Mouse (Mus musculus) cerebellum, adult (tissue): ENCODE measurements around the gene Bbox1.

ENCODE experiments used
- ATAC-seq: cut with Nextera tagmentation; 2 replicates; pipeline ENCODE4 v1.9.2; 2017; ENCODE audit warnings: mild to moderate bottlenecking, moderate library complexity, mixed read lengths; ENCODE audit not compliant: insufficient number of reproducible peaks, low FRiP score, low TSS enrichment

Gene Bbox1

GRCm38 (mm10) chr2:110314509-110315155, at the start of gene Bbox1:
Bbox1 (minus strand) TSS chr2:110314560.
- ATAC-seq = peak; percentile 40

DNA sequence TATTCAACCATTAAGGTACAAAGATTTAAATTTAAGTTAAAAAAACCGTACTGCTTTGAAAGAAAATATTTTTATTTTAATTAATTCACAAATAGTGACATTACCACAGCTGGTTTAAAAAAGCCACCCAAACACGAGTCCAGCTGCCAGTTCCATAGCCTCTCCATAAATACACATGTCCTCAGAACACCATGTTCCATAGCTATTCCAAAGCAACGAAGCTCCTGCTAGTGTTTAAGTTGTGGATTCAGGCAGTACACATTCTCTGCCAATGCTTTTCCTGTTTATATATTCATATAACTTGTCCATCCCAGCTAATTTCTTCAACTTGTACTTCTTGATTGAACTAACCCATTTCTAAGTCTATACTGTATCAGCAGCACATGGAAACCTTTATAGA, 49.5 kb upstream of the Bbox1 start:
- ATAC-seq = no peak

DNA sequence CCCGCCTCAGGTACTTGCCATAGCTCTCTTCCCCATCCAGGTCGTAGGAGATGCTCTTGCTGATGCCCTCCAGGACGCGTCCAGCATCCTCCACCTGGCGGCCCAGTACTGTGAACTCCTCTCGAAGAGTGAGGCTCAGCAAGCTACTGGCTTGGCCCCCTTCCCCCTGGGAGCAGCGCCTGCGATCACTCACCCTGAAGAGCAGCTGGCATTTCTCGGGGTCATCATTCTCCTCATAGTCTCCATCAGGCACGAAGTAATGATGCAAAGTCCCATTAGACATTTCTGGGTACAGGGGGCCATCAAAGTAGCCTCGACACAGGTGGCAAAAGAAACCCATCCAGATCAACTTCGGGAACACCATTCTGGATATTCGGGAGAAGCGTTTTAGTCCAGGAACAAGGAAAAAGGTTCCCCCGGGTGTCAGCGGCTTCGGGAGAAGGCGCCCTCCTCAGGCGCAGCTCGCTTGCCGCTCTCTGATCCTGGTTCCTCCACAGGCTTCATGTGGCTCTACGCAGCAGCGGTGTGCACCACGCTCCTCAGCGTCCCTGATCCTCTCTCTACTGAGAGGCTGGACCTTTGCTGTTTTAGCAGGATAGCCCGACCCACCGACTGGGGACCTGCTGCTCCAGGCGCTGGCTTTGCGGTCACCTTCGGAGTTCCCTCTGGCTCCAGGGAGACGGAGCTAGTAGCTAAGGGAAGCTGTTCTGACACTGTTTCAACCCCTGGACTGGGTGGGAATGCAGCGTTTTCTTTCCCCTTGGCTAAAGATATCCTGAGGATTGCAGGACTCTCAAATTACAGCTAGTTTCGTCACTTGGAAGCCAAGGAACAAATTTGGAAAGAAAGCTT, 48.3 kb upstream of the Bbox1 start, which contains the start of gene Fibin:
Fibin (minus strand) TSS at position 752 of the 852 bp plus-strand sequence.
- ATAC-seq = peak; percentile 52; the same call in 1 of the 2 replicates

DNA sequence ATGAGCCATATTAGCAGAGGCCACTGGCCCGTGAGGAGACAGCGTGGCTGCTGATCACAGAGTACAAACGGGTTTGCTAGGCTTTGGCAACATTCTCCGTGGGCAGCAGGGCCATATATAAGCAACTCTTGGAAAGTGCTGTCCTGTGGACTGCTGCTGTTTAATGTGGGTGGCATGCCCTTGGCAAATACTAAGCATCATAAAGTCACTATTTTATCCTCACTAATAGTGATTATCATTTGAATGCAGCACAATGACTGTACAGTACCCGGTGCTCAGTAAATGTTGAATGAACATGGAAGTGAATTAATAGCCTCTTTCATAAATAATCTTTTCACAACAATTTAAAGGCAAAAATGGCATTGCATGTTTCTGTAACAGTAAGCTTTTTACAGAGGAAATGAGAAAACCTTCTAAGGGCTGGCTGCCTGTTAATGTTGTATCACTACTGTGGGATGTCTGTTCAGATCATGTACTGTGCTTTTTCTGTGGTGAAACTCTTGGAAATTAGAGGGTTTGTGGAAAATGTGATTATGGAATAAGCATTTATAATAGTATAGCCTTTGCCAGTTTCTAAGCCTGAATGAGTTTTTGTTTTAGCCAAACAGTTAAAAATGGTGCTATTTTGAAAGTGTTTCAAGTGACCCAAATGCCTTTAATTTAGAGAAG, 39.1 kb upstream of the Bbox1 start:
- no peak for ATAC-seq

- ATAC-seq = no peak
Measured at GRCm38 (mm10) chr2:110351843-110352251, 37.5 kb upstream of the Bbox1 start.

DNA sequence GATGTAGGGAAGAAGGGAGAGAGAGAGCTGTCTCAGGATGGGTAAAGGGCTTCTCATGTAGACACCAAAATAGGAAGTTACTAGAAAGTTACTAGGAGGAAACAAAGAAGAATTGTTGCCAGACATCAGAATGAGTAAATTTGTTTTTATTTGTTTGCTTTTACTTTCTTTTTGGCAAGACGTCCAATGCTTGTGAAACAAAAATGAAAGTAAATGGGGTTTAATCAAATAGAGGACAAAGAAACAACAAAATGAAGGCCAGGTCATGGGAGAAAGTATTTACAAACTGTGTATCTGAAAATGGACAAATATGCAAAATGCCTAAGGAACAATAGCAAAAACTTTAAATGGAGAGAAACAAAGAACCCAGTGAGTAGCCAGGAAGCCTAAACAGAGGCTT, 37.0 kb upstream of the Bbox1 start:
- no peak for ATAC-seq

DNA sequence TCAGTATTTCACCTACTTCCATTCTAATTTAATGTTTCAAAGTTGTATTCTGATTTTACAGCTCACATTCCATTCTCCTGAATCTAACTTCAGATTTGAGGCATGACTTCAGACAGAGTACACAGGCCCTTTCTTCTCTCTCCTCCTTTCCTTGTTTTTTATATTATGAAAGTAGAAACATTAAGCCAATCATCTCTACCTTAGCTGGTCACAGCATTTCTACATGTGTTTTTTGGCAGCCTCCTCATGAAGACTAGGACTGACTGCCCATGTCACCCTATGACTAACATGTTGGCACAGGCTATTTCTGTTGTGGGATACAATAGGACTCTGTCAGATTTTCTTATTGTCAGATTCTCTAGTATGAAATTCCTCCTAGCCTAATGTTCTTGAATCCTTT, 14.6 kb upstream of the Bbox1 start:
- ATAC-seq = no peak

- no peak for ATAC-seq
Measured at GRCm38 (mm10) chr2:110319949-110320348, 5.6 kb upstream of the Bbox1 start.

GRCm38 (mm10) chr2:110319266-110319665, 4.9 kb upstream of the Bbox1 start:
- no peak for ATAC-seq

- ATAC-seq = no peak
Measured at GRCm38 (mm10) chr2:110318719-110319118, 4.4 kb upstream of the Bbox1 start.

GRCm38 (mm10) chr2:110316116-110316883, 1.9 kb upstream of the Bbox1 start:
- no peak for ATAC-seq

GRCm38 (mm10) chr2:110314074-110314473, 286 bp downstream of the Bbox1 start:
- ATAC-seq = no peak

DNA sequence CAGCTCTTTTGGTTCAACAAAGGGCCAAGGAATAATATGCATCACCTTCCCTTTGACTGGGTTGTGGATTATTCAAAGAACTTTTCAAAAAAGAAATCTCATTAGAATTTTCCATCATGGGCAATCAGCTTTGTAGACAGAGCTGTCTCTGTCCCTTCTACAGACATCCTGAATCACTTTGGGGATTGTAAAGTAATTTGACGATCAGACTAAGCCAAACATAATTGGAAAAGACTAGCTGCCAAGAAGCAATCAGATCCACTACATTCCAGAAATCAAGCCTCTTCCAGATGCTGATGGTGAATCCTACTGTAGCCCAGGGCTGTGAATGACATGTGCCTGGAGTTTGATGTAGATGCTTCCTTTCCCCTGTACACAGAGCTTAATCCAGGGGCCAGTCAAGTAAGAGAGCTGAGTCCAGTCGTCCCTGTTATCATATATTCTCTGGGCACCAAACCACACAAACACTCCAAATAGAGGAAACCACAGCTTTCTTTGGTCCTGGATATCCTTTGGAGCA, 995 bp downstream of the Bbox1 start:
- no peak for ATAC-seq

GRCm38 (mm10) chr2:110305358-110306283, 8.7 kb downstream of the Bbox1 start:
- no peak for ATAC-seq

DNA sequence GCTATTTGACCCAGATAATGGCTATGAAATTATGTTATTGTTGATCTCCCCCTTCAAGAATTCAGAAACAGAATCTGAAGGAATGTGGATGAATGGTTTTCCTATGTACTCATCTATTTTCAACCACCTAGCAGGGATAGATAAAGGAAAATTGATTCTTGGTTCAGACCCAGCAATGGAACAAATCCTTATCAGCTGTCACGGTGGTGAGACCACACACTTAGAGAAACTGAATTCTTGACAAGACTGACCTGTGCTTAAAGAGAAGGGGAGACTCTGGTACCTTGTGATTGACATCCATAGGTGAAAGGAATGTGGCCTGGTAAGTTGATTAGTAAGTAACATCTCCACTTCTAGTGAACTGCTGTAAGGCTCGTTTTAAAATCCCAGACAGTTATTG, 12.1 kb downstream of the Bbox1 start:
- no peak for ATAC-seq

- ATAC-seq = no peak
Measured at GRCm38 (mm10) chr2:110301314-110301713, 13.0 kb downstream of the Bbox1 start.

DNA sequence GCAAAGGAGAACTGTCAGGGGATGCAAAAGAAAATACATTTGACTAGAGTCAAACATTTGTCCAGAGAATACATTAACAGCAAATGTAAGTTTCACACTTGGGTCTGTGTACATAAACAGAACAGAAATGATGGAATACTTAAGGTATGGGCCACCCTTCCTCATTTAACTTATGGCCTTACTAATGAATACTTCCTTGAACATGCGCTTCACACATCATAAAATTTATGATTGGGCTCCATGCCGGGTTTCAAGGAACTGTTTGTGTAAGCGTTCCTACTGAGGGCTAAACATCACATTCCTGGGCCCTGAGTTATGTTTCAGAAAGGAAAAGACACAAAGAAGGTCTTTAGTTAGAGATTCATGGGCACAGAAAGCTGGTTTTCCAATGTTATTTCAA, 19.4 kb downstream of the Bbox1 start:
- ATAC-seq = no peak

- ATAC-seq = no peak
Measured at GRCm38 (mm10) chr2:110287959-110288358, 26.4 kb downstream of the Bbox1 start.

GRCm38 (mm10) chr2:110285829-110286504, 28.4 kb downstream of the Bbox1 start:
- no peak for ATAC-seq
